Mouse (Mus musculus): ENCODE results near the gene Birc5.
A peak's percentile ranks its signal among the peaks of the same experiment; 100 is the strongest.

DNA sequence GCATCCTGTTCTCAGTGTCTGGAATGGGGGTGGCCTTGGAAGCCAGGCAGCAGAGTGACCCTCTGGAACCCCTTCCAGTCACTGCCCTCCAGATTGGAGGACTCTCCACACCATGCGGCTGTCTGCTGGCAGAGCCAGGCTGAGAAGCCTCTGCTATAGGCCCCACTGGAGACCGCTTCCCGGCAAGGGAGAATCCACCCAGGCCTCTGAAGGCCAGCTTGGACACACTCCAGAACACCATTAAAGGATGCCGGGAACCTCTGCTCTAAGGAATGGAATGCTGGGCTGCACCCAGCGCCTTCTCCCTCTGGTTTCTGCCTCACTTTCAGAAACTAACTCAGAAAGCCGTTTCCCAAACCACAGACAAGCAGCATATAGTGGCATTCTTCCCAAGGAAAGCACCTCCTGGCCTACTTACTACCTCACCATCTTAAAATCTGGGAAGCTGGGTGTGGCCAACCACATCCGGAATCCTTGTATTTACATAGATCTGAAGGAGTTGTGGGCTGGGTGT is 26.3 kb upstream of the Birc5 start:
- TF ChIP-seq EP300 (IDR thresholded peaks at IDR 0.05; ENCODE audit: low read length) (no peak), POLR2A (IDR thresholded peaks at IDR 0.05; ENCODE audit: low read depth, low read length) (peak; percentile 50), ZC3H11A (IDR thresholded peaks at IDR 0.05; ENCODE audit: low read depth, low read length) (no peak), CTCF (conservative IDR thresholded peaks at IDR 0.05 in 1 of 2, IDR thresholded peaks at IDR 0.05 in 1 of 2; ENCODE audit: low read depth in 2 of 2, low read length in 2 of 2) (no peak), UBTF (IDR thresholded peaks at IDR 0.05; ENCODE audit: low read depth, low read length) (no peak), MEF2A (IDR thresholded peaks at IDR 0.05; ENCODE audit: borderline replicate concordance, low read depth, low read length) (no peak), RCOR1 (conservative IDR thresholded peaks at IDR 0.05; ENCODE audit: low read depth, low read length) (0 out of 2 replicates have a peak, but pooled peaks have one; percentile 14), TCF12 (IDR thresholded peaks at IDR 0.05; ENCODE audit: low read depth, low read length) (no peak), CHD2 (IDR thresholded peaks at IDR 0.05; ENCODE audit: low read length) (no peak; the same call in 1 of the 2 replicates), POLR2AphosphoS2 (IDR thresholded peaks at IDR 0.05; ENCODE audit: low read depth, low read length) (no peak), CHD1 (IDR thresholded peaks at IDR 0.05; ENCODE audit: low read depth, low read length) (no peak), JUN (IDR thresholded peaks at IDR 0.05; ENCODE audit: insufficient read depth, low read depth, low read length) (no peak)

Measured in CH12.LX (cell line).